Mouse (Mus musculus) liver, adult 2 months (tissue): Measurements from ENCODE around the gene Rnf144b. TPM values are rescaled to one million over a fixed set of nuclear protein-coding genes. Genes with fewer than 3 reads are reported as not detected.

Source experiments
- DNase-seq: peaks from one replicate; pipeline ENCODE4 v3.0.0-alpha.2; 2011; ENCODE audit warnings: low read depth, low spot score; ENCODE audit errors: extremely low read depth
- H3K27ac ChIP-seq: fragments of 200-500 bp; replicated peaks from 2 replicates; pipeline ENCODE4 v1.5.1; 2012; ENCODE audit warnings: low read depth, mild to moderate bottlenecking, control low read depth, inconsistent platforms, low read length; ENCODE audit not compliant: insufficient read depth
- H3K27me3 ChIP-seq: fragments of 200-500 bp; 2 replicates; pipeline ENCODE4 v1.6.1; 2012; ENCODE audit warnings: mild to moderate bottlenecking, moderate library complexity, low read length, inconsistent platforms; ENCODE audit not compliant: control insufficient read depth, insufficient read depth
- H3K36me3 ChIP-seq: fragments of 200-500 bp; 2 replicates; pipeline ENCODE4 v1.6.1; 2012; ENCODE audit warnings: low read length, inconsistent platforms; ENCODE audit not compliant: control insufficient read depth, insufficient read depth
- H3K4me1 ChIP-seq: fragments of 200-500 bp; 2 replicates; pipeline ENCODE4 v1.6.1; 2011; ENCODE audit warnings: low read length; ENCODE audit not compliant: control insufficient read depth, insufficient read depth
- H3K4me3 ChIP-seq: fragments of 200-500 bp; 2 replicates; pipeline ENCODE4 v1.5.1; 2011; ENCODE audit warnings: low read depth, mild to moderate bottlenecking, control low read depth, low read length, moderate library complexity; ENCODE audit not compliant: insufficient read depth
- H3K79me2 ChIP-seq: fragments of 200-500 bp; 2 replicates; pipeline ENCODE4 v1.6.1; 2012; ENCODE audit warnings: inconsistent platforms, mild to moderate bottlenecking, low read length, moderate library complexity; ENCODE audit not compliant: control insufficient read depth, insufficient read depth
- H3K9ac ChIP-seq: fragments of 200-500 bp; 2 replicates; pipeline ENCODE4 v1.6.1; 2012; ENCODE audit warnings: low read depth, mild to moderate bottlenecking, control low read depth, inconsistent platforms, low read length
- CTCF ChIP-seq: fragments of 200-500 bp; IDR thresholded peaks from 2 replicates; pipeline ENCODE4 v1.5.1; 2011; ENCODE audit warnings: low read depth, low read length, control low read depth
- POLR2A ChIP-seq: fragments of 200-500 bp; IDR thresholded peaks from 2 replicates; pipeline ENCODE4 v1.6.1; 2011; ENCODE audit warnings: low read length, control low read depth; ENCODE audit not compliant: insufficient read depth; ENCODE audit errors: extremely low read depth
- WGBS: fragments of 180-500 bp; shearing (Covaris S2); methylation state at CpG from one replicate; pipeline ENCODE4 v1.1.7; 2018; 5-methylcytosine and 5-hydroxymethylcytosine counted together
- polyA plus RNA-seq: library from polyadenylated mRNA; depleted of rRNA; stranded (reverse); fragments of >200 nt; gene quantifications from 2 replicates; pipeline ENCODE4 v1.2.3, GENCODE M21; 2012
- total RNA-seq: library from RNA; depleted of rRNA; stranded (reverse); fragments of >200 nt; gene quantifications from 2 replicates; pipeline ENCODE4 v1.2.3, GENCODE M21; 2014

Gene Rnf144b
- total and polyA plus RNA-seq, 2 experiments, result 18.8 to 19.4 TPM

GRCm38 (mm10) chr13:47152390-47152789 is 29.9 kb downstream of the Rnf144b start:
- H3K36me3 ChIP-seq, result no peaks in the 10 kb centered on the region
- H3K4me3 ChIP-seq, result no peak overlapping the region
- TF ChIP-seq CTCF (peak; percentile 57), POLR2A (no peak)
- peak; percentile 69 for DNase-seq
- peaks cover 6% of the 10 kb centered on the region; the same call in 1 of the 2 replicates for H3K79me2 ChIP-seq
- H3K27me3 ChIP-seq, result no peaks in the 10 kb centered on the region
- H3K9ac ChIP-seq, result no peak overlapping the region
- H3K4me1 ChIP-seq, result peaks cover 12% of the 10 kb centered on the region
- H3K27ac ChIP-seq, result no peak overlapping the region
- WGBS, result 38% methylated on average over 7 of the region's 7 CpGs

- Histone ChIP-seq H3K9ac (no peak overlapping the region), H3K36me3 (no peaks in the 10 kb centered on the region), H3K79me2 (peaks cover 6% of the 10 kb centered on the region; the same call in 1 of the 2 replicates), H3K27me3 (no peaks in the 10 kb centered on the region), H3K4me3 (no peak overlapping the region), H3K4me1 (peaks cover 12% of the 10 kb centered on the region), H3K27ac (no peak overlapping the region)
- WGBS, result 88% methylated on average over 5 of the region's 5 CpGs
- no peak for DNase-seq
- no peak for TF ChIP-seq POLR2A
- no peak for TF ChIP-seq CTCF
These were observed 30.8 kb downstream of the Rnf144b start for GRCm38 (mm10) chr13:47153206-47153605.

- no peaks in the 10 kb centered on the region for H3K36me3 ChIP-seq
- TF ChIP-seq POLR2A (no peak), CTCF (no peak)
- 45% methylated on average over 4 of the region's 4 CpGs for WGBS
- H3K4me1 ChIP-seq, result peaks cover 12% of the 10 kb centered on the region
- no peak overlapping the region for H3K4me3 ChIP-seq
- H3K9ac ChIP-seq, result no peak overlapping the region
- H3K79me2 ChIP-seq, result peaks cover 11% of the 10 kb centered on the region; the same call in 1 of the 2 replicates
- DNase-seq, result peak; percentile 62
- H3K27me3 ChIP-seq, result no peaks in the 10 kb centered on the region
- H3K27ac ChIP-seq, result no peak overlapping the region
These were observed 32.4 kb downstream of the Rnf144b start for GRCm38 (mm10) chr13:47154866-47155265.

GRCm38 (mm10) chr13:47156841-47157240 is 34.4 kb downstream of the Rnf144b start:
- Histone ChIP-seq H3K4me3 (no peak overlapping the region), H3K27ac (no peak overlapping the region), H3K9ac (no peak overlapping the region), H3K4me1 (peaks cover 9% of the 10 kb centered on the region), H3K79me2 (peaks cover 11% of the 10 kb centered on the region; the same call in 1 of the 2 replicates), H3K36me3 (no peaks in the 10 kb centered on the region), H3K27me3 (no peaks in the 10 kb centered on the region)
- 59% methylated on average over 5 of the region's 5 CpGs for WGBS
- DNase-seq, result no peak
- TF ChIP-seq CTCF (no peak), POLR2A (no peak)

GRCm38 (mm10) chr13:47162001-47162400 is 39.5 kb downstream of the Rnf144b start:
- Histone ChIP-seq H3K27ac (no peak overlapping the region), H3K36me3 (no peaks in the 10 kb centered on the region), H3K79me2 (peaks cover 5% of the 10 kb centered on the region; the same call in 1 of the 2 replicates), H3K4me3 (no peak overlapping the region), H3K9ac (no peak overlapping the region), H3K4me1 (no peaks in the 10 kb centered on the region), H3K27me3 (no peaks in the 10 kb centered on the region)
- DNase-seq, result peak; percentile 34
- TF ChIP-seq CTCF (no peak), POLR2A (no peak)
- WGBS, result 43% methylated on average over 5 of the region's 5 CpGs

GRCm38 (mm10) chr13:47164732-47165131 is 42.3 kb downstream of the Rnf144b start:
- 86% methylated on average over 5 of the region's 5 CpGs for WGBS
- no peak overlapping the region for H3K4me3 ChIP-seq

More at GRCm38 (mm10) chr13:47164732-47165131, 42.3 kb downstream of the Rnf144b start:
- Histone ChIP-seq H3K9ac (no peak overlapping the region), H3K36me3 (no peaks in the 10 kb centered on the region), H3K27me3 (no peaks in the 10 kb centered on the region), H3K4me1 (no peaks in the 10 kb centered on the region), H3K79me2 (no peaks in the 10 kb centered on the region; the same call in 1 of the 2 replicates), H3K27ac (no peak overlapping the region)
- DNase-seq, result no peak
- no peak for TF ChIP-seq CTCF
- no peak for TF ChIP-seq POLR2A
